Mouse (Mus musculus): Measurements from ENCODE around the gene Ptpn7.

GRCm38 (mm10) chr1:135129543-135130183 lies 2.8 kb upstream of the Ptpn7 start:
- no peak for TF ChIP-seq POLR2A (IDR thresholded peaks at IDR 0.05; ENCODE audit: low read depth, low read length)
- no peak for TF ChIP-seq CTCF (IDR thresholded peaks at IDR 0.05; ENCODE audit: extremely low read depth, insufficient read length, insufficient replicate concordance, low read depth, low read length)

Measured in small intestine, adult 2 months (tissue).